Mouse (Mus musculus): ENCODE measurements around the gene Unc13b. TPM values are rescaled to one million over a fixed set of nuclear protein-coding genes. Genes with fewer than 3 reads are reported as not detected.
"Not testable (repeated sequence)": the region's sequence is repeated elsewhere in the genome, so short reads cannot be mapped to it uniquely, and the experiment has no call there.

Unc13b gene
- total RNA-seq, 4 experiments from 2014 or later: 17.2 to 33.9 (median 22.9) TPM

DNA sequence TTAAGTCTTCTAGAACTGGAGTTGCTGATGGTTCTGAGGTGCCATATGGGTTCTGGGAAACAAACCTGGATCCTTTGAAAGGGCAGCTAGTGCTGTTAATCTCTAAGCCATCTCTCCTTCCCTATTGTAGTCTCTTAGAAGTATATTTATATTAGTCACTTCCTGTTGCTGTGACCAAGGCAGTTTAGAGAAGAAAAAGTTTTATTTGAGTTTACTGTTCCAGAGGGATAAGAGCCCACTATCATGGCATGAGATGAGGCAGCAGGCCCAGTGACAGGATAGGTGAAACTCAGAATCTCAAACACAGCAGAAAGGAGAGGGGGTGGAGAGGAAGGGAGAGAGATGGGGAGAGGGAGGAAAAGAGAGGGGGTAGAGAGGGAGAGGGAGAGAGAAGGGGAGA is 54.7 kb downstream of the Unc13b start:
- DNase-seq: no peak

- no peak for DNase-seq
Measured at GRCm38 (mm10) chr4:43114512-43114911, 55.8 kb downstream of the Unc13b start.

DNA sequence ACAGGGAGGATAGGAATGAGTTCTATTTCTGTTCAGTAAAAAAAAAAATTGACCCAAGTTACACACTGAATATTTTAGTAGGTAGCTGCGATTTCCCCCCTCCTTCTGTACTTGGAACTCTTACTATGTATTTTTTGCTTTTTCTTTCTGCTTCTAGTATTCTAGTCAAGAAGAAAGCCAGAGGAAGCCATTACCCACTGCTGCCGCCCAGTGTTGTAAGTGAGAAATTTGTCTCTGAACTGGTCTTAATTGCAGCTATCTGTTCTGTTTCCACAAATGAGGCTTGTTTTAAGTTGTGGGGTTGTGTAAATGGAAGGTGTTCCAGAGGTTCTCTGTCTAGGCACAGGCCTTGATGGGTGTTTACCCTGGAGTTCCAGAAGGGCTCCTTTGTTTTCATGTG is 56.2 kb downstream of the Unc13b start:
- peak; percentile 20 for DNase-seq

GRCm38 (mm10) chr4:43116249-43116648 is 57.5 kb downstream of the Unc13b start:
- no peak for DNase-seq

DNA sequence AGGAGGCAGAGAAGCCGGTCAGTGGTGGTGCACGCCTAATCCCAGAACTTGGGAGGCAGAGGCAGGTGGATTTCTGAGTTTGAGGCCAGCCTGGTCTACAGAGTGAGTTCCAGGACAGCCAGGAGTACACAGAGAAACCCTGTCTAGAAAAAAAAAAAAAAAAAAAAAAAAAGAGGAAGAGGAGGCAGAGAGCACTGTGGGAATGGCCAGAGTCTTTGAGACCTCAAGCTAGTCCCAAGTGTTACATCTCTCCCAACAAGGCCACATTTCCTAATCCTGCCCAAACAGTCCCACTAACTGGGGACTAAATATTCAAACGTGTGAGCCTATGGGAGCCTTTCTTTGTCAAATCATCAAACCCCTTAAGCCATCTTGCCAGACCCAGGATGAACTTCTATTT is 71.0 kb downstream of the Unc13b start:
- DNase-seq: no peak

DNA sequence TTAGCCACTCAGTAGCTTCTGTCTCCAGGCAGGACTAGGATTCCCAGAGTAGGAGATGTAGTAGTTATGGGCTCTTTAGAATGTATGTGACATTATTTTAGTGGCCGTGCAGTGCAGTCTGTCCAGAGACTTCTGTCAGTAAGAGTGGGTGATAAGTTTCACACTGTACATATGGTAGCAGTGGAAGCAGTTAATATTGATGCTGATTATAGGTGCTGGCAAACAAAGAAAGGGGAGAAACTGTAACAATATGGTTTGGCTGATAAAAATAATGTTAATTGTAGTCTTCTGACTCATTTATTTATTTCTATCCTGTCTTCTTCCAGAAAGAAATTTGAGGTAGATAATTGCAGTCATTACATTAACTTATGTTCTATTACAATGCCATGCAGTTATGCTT is 83.9 kb downstream of the Unc13b start:
- no peak for DNase-seq

DNA sequence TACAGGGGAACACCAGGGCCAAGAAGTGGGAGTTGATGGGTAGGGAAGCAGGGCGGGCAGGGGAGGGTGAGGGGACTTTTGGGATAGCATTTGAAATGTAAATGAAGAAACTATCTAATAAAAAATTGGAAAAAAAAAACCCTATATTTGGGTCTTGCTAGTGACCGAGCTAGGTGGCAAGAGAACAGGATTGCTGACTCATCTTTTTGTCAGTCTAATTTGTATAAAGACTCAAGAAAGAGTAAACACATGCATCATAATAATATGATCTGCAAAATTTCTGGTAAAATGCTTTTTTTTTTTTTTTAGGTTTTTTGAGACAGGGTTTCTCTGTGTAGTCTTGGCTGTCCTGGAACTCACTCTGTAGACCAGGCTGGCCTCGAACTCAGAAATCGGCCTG is 93.7 kb downstream of the Unc13b start:
- DNase-seq: not testable (repeated sequence)

- DNase-seq: no peak
Measured at GRCm38 (mm10) chr4:43160045-43160444, 101.3 kb downstream of the Unc13b start.

- no peak for DNase-seq
Measured at GRCm38 (mm10) chr4:43161124-43161657, 102.4 kb downstream of the Unc13b start.

GRCm38 (mm10) chr4:43163205-43163604 is 104.5 kb downstream of the Unc13b start:
- DNase-seq: no peak

GRCm38 (mm10) chr4:43165403-43166005 is 106.8 kb downstream of the Unc13b start:
- DNase-seq: no peak

DNA sequence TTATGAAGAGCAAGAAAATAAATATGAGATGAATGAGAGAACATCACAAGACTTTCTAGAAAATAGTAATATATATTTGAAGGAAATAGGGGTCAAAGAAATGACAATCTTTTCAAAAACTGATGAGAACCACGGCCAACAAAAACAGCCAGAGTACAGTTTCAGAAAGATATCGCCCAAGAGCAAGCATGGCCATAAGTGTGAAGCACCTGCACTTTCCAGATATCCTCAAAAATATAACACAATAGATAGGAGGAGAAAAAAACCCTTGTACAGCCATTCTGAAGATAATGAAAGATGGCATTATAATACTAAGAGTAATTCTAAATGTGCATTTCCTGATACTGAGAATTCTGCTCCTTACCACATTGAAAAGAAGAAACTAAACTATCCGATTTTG is 111.3 kb downstream of the Unc13b start:
- no peak for DNase-seq

DNA sequence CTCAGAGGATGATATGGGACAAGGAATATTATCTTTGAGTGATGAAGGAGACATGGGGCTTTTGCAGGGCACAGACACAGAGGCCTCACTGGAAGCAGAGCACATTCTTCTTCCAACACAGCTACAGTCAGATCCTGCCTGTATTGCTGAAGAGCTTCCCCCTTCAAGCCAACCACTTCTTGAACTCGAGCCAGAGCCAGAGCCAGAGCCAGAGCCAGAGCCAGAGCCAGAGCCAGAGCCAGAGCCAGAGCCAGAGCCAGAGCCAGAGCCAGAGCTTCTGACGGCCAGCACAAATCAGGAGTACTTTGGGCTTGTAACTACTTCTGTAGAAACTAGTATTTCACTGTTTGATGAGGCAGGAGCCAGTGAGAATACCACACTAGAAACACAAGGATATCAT is 118.4 kb downstream of the Unc13b start:
- DNase-seq: no peak

- DNase-seq: no peak
Measured at GRCm38 (mm10) chr4:43182474-43183168, 123.9 kb downstream of the Unc13b start.

GRCm38 (mm10) chr4:43187439-43187838 is 128.7 kb downstream of the Unc13b start:
- DNase-seq: no peak

GRCm38 (mm10) chr4:43189381-43189780 is 130.6 kb downstream of the Unc13b start:
- DNase-seq: no peak

DNA sequence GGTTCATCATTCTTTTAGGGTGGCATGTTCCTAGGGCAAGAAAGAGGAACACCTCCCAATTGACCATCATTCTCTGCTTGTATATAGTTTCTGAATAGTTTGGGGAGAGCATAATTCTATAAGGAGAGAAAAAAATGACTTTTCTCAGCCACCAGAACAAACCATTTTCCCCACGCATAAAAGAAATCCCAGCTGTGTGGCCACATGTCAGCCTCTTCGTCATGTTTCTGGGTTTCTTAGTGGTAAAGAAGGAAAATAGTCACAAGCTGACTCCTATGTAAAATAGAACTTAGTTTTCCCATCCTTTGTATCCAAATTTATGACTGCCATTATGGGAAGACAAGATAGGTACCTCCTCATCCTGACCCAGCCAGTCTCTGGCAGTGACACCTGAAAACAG is 146.2 kb downstream of the Unc13b start:
- no peak for DNase-seq

DNA sequence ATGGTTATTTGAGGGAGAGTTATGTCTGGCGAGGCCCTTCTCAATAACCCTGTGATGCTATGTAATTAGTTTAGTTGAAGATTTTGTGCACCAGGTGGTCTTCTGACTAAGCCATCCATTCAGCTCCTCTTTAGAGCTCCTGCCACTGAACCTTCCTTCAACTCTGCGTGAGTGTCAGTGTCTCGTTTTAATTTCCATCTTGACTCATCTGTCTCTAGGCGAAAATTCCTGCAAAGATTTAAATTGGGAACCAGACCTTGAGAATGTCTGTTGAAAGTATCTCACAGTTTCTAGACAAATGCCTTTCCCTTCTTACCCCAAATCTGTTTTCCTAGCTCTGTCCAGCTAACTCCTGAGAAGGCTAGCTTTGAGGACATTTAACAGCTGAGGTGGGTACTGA is 146.8 kb downstream of the Unc13b start:
- no peak for DNase-seq

GRCm38 (mm10) chr4:43206989-43207388 is 148.2 kb downstream of the Unc13b start:
- no peak for DNase-seq

- no peak for DNase-seq
Measured at GRCm38 (mm10) chr4:43209081-43209579, 150.4 kb downstream of the Unc13b start.

DNA sequence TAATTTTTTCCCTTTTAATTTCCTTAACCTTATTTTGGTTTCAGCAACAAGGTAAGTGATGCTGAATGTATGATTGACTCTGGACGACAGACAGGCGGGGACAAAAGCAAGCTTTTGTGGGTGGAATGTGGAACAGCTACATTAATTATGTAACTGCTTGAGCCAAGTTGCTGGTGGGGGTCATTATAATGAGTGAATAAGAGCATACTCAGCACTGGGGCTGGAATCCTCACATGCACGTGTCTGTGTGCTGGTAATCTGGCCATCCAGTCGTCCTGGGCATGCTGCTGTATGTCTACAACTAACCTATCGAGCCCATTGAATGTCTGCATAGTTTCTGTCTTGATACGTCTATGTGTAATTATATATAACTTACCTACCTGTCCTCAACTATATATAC is 150.9 kb downstream of the Unc13b start:
- DNase-seq: no peak

GRCm38 (mm10) chr4:43216491-43216890 is 157.7 kb downstream of the Unc13b start:
- no peak for DNase-seq

DNA sequence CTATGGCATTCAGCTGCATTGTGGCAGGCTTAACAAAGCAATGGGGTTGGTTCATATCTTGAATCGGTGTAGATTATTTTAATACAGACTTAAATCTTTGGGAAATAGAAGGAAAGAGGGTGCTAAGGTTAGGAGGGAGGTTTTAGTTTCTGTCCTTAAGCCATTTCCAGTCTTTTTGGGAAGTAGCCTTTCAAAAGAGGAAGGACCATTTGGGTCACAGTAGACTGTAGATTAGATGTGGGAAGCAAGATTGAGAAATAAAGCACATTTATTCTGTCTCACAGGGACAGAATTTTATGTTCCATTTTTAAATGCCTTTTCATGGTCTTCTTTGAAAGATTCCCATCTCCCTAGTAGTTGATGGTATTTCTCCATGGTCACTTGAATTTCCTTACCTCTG is 159.2 kb downstream of the Unc13b start:
- no peak for DNase-seq

DNA sequence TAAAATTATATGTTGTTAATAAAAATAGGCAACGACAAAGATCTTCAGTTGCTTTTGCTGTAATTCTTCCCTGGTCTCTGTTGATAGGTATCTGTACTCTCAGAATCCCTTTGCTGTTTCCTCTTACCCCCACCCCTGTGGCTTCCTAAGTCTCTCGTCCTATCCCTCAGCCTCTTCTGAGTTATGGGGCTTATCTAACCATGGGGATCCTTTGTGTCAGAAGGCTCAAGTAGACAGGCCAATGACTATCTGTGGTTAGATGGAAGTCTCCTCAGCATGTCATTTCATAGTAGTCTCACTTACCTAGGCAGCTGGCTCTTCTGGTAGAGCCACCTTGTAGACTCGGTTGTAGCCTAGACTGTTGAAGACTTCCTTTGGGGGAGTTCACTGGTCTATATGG is 173.1 kb downstream of the Unc13b start:
- DNase-seq: no peak

All from adrenal gland, adult 8-10 months (tissue).